Mouse (Mus musculus) embryonic facial prominence, embryonic 11.5 days (tissue): ENCODE measurements around the gene Uvrag. TPM values are rescaled to one million over a fixed set of nuclear protein-coding genes. Genes with fewer than 3 reads are reported as not detected.

Experiments
- ATAC-seq: fragments of 200-750 bp; cut with Nextera tagmentation; replicated peaks from 2 replicates; pipeline ENCODE4 v1.8.0; 2017; ENCODE audit warnings: low read depth; ENCODE audit not compliant: insufficient number of reproducible peaks, low FRiP score, low TSS enrichment
- DNase-seq: peaks from one replicate; pipeline ENCODE4 v3.0.0-alpha.2; 2015; ENCODE audit warnings: low spot score
- H3K27ac ChIP-seq: fragments of 300-500 bp; sonication (generic); replicated peaks from 2 replicates; pipeline ENCODE4 v1.5.1; 2014; ENCODE audit warnings: mild to moderate bottlenecking, low read depth, low read length, control low read depth
- H3K27me3 ChIP-seq: fragments of 300-500 bp; sonication (generic); 2 replicates; pipeline ENCODE4 v1.6.1; 2014; ENCODE audit warnings: mild to moderate bottlenecking, low read length, moderate library complexity, mixed read lengths; ENCODE audit not compliant: control insufficient read depth, insufficient read depth
- H3K36me3 ChIP-seq: fragments of 300-500 bp; sonication (generic); replicated peaks from 2 replicates; pipeline ENCODE4 v1.6.1; 2014; ENCODE audit warnings: low read depth, mild to moderate bottlenecking, low read length, moderate library complexity, mixed read lengths; ENCODE audit not compliant: control insufficient read depth, insufficient read depth
- H3K4me1 ChIP-seq: fragments of 300-500 bp; sonication (generic); 2 replicates; pipeline ENCODE4 v1.6.1; 2014; ENCODE audit warnings: low read length, mixed read lengths; ENCODE audit not compliant: control insufficient read depth, insufficient read depth
- H3K4me2 ChIP-seq: fragments of 300-500 bp; sonication (generic); 2 replicates; pipeline ENCODE4 v1.6.1; 2014; ENCODE audit warnings: low read depth, mild to moderate bottlenecking, control low read depth, low read length, moderate library complexity
- H3K4me3 ChIP-seq: fragments of 300-500 bp; sonication (generic); 2 replicates; pipeline ENCODE4 v1.5.1; 2014; ENCODE audit warnings: low read depth, low read length, control low read depth
- H3K9ac ChIP-seq: fragments of 300-500 bp; sonication (generic); replicated peaks from 2 replicates; pipeline ENCODE4 v1.6.1; 2014; ENCODE audit warnings: mild to moderate bottlenecking, control low read depth, low read length
- H3K9me3 ChIP-seq: fragments of 300-500 bp; sonication (generic); replicated peaks from 2 replicates; pipeline ENCODE4 v1.6.1; 2016; ENCODE audit warnings: mild to moderate bottlenecking, low read length, inconsistent platforms, mixed read lengths; ENCODE audit not compliant: control insufficient read depth
- WGBS: fragments of 180-500 bp; shearing (Covaris S2); extraction: QIAGEN DNeasy Blood & Tissue Kit; methylation state at CpG from one replicate; pipeline ENCODE4 v1.1.7; 2014; 5-methylcytosine and 5-hydroxymethylcytosine counted together
- polyA plus RNA-seq: library from polyadenylated mRNA; unstranded; fragments of >200 nt; fragmentation: Nextera tagmentation; extraction: Ambion mirVana; gene quantifications from 2 replicates; pipeline ENCODE4 v1.2.1, GENCODE M21; 2014

The Uvrag gene
- polyA plus RNA-seq, 1 experiment from 2014 or later = 15.5 TPM

- H3K4me1 ChIP-seq = peaks cover 6% of the 10 kb centered on the region
- ATAC-seq = peak; percentile 30; the same call in 1 of the 2 replicates
These were observed 270.1 kb downstream of the Uvrag start for GRCm38 (mm10) chr7:98870791-98871190.

DNA sequence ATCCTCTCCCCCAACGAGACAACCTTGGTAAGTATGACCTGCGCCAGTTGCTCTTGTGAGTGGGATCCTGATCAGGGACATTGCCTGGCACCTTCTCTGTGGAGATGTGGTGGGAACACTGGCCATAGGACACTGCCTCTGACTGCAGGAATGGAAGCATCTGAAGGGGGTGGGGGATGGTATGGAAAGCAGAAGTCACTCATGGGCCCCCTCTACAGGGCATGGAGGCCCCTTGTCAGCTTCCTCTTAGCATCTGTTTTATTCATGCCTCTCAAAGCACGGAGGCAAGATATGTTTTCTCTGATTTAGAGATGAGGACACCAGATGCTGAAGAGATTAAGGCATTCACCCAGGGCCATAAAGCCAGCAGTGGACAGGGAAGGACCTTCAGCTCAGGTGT, 271.9 kb downstream of the Uvrag start:
- Histone ChIP-seq H3K36me3 (no peaks in the 10 kb centered on the region), H3K4me3 (no peak overlapping the region), H3K4me2 (no peak overlapping the region), H3K27ac (no peak overlapping the region), H3K9ac (no peak overlapping the region), H3K27me3 (no peaks in the 10 kb centered on the region), H3K9me3 (no peaks in the 10 kb centered on the region), H3K4me1 (no peaks in the 10 kb centered on the region)
- WGBS = 59% methylated on average over 3 of the region's 3 CpGs
- no peak for DNase-seq
- no peak for ATAC-seq

More at GRCm38 (mm10) chr7:98870791-98871190, 270.1 kb downstream of the Uvrag start:
- no peaks in the 10 kb centered on the region for H3K9me3 ChIP-seq
- H3K27ac ChIP-seq = peak overlapping the region; percentile 68
- H3K27me3 ChIP-seq = no peaks in the 10 kb centered on the region
- peak overlapping the region; percentile 47 for H3K9ac ChIP-seq
- no peak overlapping the region for H3K4me3 ChIP-seq
- DNase-seq = peak; percentile 65
- no peaks in the 10 kb centered on the region for H3K36me3 ChIP-seq
- no peak overlapping the region for H3K4me2 ChIP-seq
- WGBS = 16% methylated on average over 12 of the region's 12 CpGs

- ATAC-seq (no peak), DNase-seq (no peak)
- Histone ChIP-seq H3K9me3 (no peaks in the 10 kb centered on the region), H3K36me3 (no peaks in the 10 kb centered on the region), H3K4me1 (no peaks in the 10 kb centered on the region), H3K9ac (no peak overlapping the region), H3K4me3 (no peak overlapping the region), H3K27ac (no peak overlapping the region), H3K27me3 (no peaks in the 10 kb centered on the region), H3K4me2 (no peak overlapping the region)
- 83% methylated on average over 2 of the region's 2 CpGs for WGBS
These were observed 273.2 kb downstream of the Uvrag start for GRCm38 (mm10) chr7:98867794-98868150.

DNA sequence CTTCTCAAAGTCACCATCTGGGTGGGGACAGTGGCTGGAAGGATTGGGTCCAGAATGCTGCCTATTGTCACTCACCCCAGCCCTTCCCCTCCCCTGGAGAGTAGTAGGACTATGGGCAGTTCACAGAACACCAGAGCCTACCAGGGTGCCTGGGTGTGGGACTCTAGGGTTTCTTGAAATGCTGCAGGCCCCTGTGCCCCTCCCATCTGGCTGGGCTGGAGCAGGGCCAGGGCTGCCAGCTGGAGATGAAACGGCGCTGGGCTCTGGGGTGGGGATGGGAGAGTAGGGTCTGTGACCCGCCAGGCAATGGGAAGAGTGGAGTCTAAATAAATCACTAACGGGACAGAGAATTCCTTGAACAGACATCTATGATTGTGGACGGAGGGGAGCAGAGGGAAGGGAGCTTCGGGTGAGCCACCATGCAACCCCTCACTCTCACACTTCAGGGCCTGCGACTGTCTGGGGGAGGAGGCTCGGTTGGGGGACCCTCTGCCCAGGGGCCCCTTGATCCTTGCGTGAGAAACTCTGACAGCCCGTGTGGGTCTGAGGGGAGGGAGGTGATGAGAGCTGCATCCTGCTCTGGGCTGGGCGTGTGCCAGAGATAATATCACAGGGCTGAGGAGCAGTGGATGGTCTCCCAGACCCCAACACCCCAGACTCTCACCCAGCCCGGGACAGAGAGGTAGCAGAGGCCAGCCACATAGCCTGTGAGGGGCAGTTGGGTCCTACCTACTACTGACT, 273.7 kb downstream of the Uvrag start:
- H3K36me3 ChIP-seq = no peaks in the 10 kb centered on the region
- ATAC-seq (no peak), DNase-seq (no peak)
- H3K4me1 ChIP-seq = no peaks in the 10 kb centered on the region
- H3K4me2 ChIP-seq = no peak overlapping the region
- H3K9ac ChIP-seq = no peak overlapping the region
- WGBS = 38% methylated on average over 12 of the region's 12 CpGs
- H3K27ac ChIP-seq = no peak overlapping the region
- H3K4me3 ChIP-seq = no peak overlapping the region
- no peaks in the 10 kb centered on the region for H3K27me3 ChIP-seq
- H3K9me3 ChIP-seq = no peaks in the 10 kb centered on the region

DNA sequence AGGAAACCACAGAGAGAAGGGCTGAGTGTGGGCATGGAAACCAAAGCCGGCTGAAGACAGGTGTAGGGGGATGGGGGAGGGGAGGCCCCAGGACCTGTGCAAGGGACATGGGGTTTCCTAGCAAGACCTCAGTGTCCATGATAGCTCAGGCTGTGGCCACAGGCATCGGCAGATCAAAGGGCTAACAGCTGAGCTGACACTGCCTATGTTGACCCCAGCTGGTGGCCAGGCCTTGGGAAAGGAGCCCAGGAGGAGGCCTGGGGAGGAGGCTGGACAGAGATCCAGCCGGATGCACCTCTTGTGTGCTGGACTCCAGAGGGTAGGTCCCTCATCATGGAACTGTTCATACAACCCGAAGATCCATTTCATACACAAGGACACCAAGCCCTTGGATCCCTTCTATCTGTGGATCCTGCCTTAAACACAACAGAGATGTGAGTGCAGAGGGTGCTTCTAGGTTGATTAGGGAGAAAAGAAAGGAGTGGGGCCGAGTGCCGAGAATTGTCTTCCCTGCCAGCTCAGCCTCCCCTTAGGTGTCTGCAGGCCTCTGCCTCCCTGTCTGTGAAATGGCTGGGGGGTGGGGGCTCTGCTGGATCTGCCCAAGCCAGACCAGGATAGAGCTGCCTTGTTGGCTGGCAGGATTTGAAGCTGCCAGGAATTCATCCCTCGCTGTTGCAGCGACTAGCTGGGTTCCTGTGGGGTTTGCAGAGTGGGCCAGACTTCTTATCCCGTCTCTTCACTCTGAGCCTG, 276.8 kb downstream of the Uvrag start:
- DNase-seq = no peak
- ATAC-seq = no peak
- Histone ChIP-seq H3K4me2 (no peak overlapping the region), H3K36me3 (no peaks in the 10 kb centered on the region), H3K9ac (peak overlapping the region; percentile 43), H3K9me3 (no peaks in the 10 kb centered on the region), H3K27me3 (no peaks in the 10 kb centered on the region), H3K4me3 (no peak overlapping the region), H3K27ac (no peak overlapping the region), H3K4me1 (no peaks in the 10 kb centered on the region)
- WGBS = 45% methylated on average over 9 of the region's 9 CpGs

DNA sequence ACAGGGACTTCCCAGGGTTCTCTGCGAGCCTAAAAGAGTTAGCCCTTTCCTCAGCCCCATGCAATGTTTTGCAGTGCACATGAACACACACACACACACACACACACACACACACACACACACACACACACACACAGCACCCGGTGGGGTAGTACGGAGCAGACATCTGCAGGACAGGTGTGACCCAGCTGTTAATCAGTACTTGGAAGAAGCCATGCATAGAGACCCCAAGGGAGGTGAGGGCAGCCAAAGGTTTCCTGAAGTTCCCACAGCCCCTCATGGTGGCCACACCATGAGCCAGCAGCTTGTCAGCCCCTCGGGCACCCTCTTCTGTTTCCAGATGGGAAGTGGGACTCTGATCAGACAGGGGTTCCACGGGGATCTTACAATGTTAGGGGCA, 277.9 kb downstream of the Uvrag start:
- no peaks in the 10 kb centered on the region for H3K4me1 ChIP-seq
- H3K27me3 ChIP-seq = no peaks in the 10 kb centered on the region
- no peak overlapping the region for H3K4me3 ChIP-seq
- H3K9me3 ChIP-seq = no peaks in the 10 kb centered on the region
- DNase-seq = no peak
- H3K27ac ChIP-seq = no peak overlapping the region
- no peak overlapping the region for H3K4me2 ChIP-seq
- WGBS = 57% methylated on average over 5 of the region's 5 CpGs
- no peak overlapping the region for H3K9ac ChIP-seq
- ATAC-seq = no peak
- H3K36me3 ChIP-seq = no peaks in the 10 kb centered on the region

DNA sequence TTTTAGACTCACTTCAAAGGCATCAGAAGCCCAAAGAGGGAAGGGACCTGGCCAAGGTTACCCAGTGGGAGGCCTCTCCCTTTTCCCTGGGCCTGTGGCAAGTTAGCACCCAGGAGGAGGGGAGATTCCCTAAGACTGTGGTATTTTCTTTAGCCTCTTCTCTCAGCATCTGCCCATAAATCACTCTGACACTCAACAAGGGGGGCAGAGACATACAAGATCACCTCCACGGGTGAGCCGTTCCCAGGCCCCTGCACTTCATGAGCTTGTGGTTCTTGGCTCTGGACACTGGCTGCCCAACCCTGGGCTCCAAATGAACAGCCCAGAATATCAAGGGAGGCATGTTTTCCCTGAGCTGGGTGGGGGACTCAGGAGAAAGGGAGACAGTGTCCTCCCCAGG, 279.9 kb downstream of the Uvrag start:
- Histone ChIP-seq H3K4me1 (no peaks in the 10 kb centered on the region), H3K4me2 (no peak overlapping the region), H3K4me3 (no peak overlapping the region), H3K36me3 (no peaks in the 10 kb centered on the region), H3K9me3 (no peaks in the 10 kb centered on the region), H3K9ac (no peak overlapping the region), H3K27me3 (no peaks in the 10 kb centered on the region), H3K27ac (no peak overlapping the region)
- DNase-seq = no peak
- 61% methylated on average over 2 of the region's 2 CpGs for WGBS
- no peak for ATAC-seq

DNA sequence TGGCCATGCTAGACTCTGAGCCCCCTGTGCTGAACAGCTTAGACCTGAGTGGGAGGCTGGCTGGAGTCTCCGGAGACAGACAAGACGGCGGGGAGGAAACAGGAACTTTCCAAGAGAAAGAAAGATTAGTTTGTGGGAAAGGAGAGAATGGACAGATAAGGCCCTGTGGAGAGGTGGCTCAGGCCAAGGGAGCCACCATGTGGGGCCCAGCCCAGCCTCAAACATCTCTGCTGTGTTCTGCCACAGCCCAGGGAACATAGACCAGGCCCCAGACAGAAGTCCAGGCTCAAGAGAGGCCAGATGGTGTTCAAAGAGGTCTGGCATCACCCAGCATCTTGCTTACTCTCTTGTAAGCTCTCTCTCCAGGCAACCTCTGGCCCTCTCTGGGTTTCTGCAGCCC, 283.8 kb downstream of the Uvrag start:
- Histone ChIP-seq H3K27me3 (no peaks in the 10 kb centered on the region), H3K36me3 (no peaks in the 10 kb centered on the region), H3K4me1 (no peaks in the 10 kb centered on the region), H3K4me2 (no peak overlapping the region), H3K9me3 (no peaks in the 10 kb centered on the region), H3K27ac (no peak overlapping the region), H3K4me3 (no peak overlapping the region), H3K9ac (no peak overlapping the region)
- ATAC-seq (no peak), DNase-seq (no peak)
- 72% methylated on average over 3 of the region's 3 CpGs for WGBS
